Mouse (Mus musculus): Measurements from ENCODE around the gene Ldlrad3.

DNA sequence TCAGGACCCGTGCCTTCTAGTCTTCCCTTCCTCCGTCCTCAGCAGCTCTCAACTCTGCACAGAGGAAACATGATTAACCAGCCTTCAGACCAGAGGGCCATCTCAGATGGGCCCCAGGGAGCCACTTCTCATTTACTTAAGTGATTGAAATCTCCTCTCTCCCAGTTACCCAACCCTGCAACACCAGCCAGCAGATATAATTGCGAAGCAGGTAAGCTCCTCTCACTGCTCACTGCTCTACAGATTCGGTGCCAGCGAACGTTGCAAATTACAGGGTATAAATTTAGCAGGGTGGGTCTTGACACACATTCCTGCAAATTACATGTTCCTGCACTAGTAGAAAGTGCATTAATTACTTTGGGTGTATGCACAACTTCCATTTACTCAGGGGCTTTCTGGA, 48.3 kb downstream of the Ldlrad3 start:
- TF ChIP-seq CTCF (IDR thresholded peaks at IDR 0.05; ENCODE audit: low read depth, low read length): no peak
- TF ChIP-seq POLR2A (IDR thresholded peaks at IDR 0.05; ENCODE audit: borderline replicate concordance, low read depth, low read length): no peak
